Mouse (Mus musculus) CH12.LX (cell line): ENCODE measurements around the gene Ift140. TPM values are rescaled to one million over a fixed set of nuclear protein-coding genes. Genes with fewer than 3 reads are reported as not detected.

Experiments used
- DNase-seq: peaks from one replicate; pipeline ENCODE4 v3.0.0-alpha.2; 2013; ENCODE audit errors: extremely low read depth
- H3K27ac ChIP-seq: 2 replicates; pipeline ENCODE4 v1.5.1; 2012; ENCODE audit warnings: low read depth, mild to moderate bottlenecking, control low read depth, moderate library complexity; ENCODE audit not compliant: insufficient read depth
- H3K27me3 ChIP-seq: replicated peaks from 2 replicates; pipeline ENCODE3; 2012; ENCODE audit warnings: inconsistent platforms
- H3K36me3 ChIP-seq, 2 experiments: replicated peaks in 1 of 2; 2 replicates each; pipeline versions ENCODE3 to v1.6.1; 2012; ENCODE audit warnings: inconsistent platforms in 1 of 2, low read length in 1 of 2, mild to moderate bottlenecking in 1 of 2, mixed read lengths in 1 of 2, moderate library complexity in 1 of 2; ENCODE audit not compliant: control insufficient read depth in 1 of 2, insufficient read depth in 1 of 2
- H3K4me1 ChIP-seq, 2 experiments: 2 replicates each; pipeline ENCODE4 v1.6.1; 2012; ENCODE audit warnings: inconsistent platforms in 1 of 2, moderate library complexity in 1 of 2; ENCODE audit not compliant: insufficient read depth in 2 of 2, control insufficient read depth in 1 of 2
- H3K4me2 ChIP-seq: 2 replicates; pipeline ENCODE4 v1.6.1; 2012; ENCODE audit warnings: low read depth, mild to moderate bottlenecking, control low read depth; ENCODE audit not compliant: poor library complexity, insufficient read depth, severe bottlenecking
- H3K4me3 ChIP-seq, 3 experiments: fragments of 150-350 bp in 1 of 3; sonication (generic) in 1 of 3; replicated peaks in 1 of 3; 2 replicates each; pipeline versions ENCODE3 to v1.5.1; 2011 to 2012; ENCODE audit warnings: low read depth in 2 of 3, low read length in 2 of 3, mild to moderate bottlenecking in 2 of 3, moderate library complexity in 2 of 3, control low read depth in 1 of 3, improper control_type of control experiment in 1 of 3, inconsistent platforms in 1 of 3, mixed read lengths in 1 of 3; ENCODE audit not compliant: poor library complexity in 1 of 3
- H3K79me2 ChIP-seq: replicated peaks from 2 replicates; pipeline ENCODE4 v1.6.1; 2012; ENCODE audit warnings: mild to moderate bottlenecking, moderate library complexity; ENCODE audit not compliant: control insufficient read depth, poor library complexity, insufficient read depth, severe bottlenecking; ENCODE audit errors: extremely low read depth
- H3K9ac ChIP-seq: 2 replicates; pipeline ENCODE4 v1.6.1; 2012; ENCODE audit warnings: low read depth, mild to moderate bottlenecking, control low read depth, moderate library complexity; ENCODE audit not compliant: insufficient read depth
- H3K9me3 ChIP-seq: replicated peaks from 2 replicates; pipeline ENCODE3; 2012; ENCODE audit warnings: low read length, inconsistent platforms, mixed read lengths
- CHD2 ChIP-seq: IDR thresholded peaks from 2 replicates; pipeline ENCODE4 v1.6.1; 2011; ENCODE audit warnings: low read length, improper control_type of control experiment
- CTCF ChIP-seq, 2 experiments: IDR thresholded peaks in 1 of 2; conservative IDR thresholded peaks in 1 of 2; 2 replicates each; pipeline ENCODE4 v1.5.1; 2011 to 2012; ENCODE audit warnings: low read depth in 2 of 2, low read length in 2 of 2, improper control_type of control experiment in 1 of 2, inconsistent platforms in 1 of 2, mild to moderate bottlenecking in 1 of 2, moderate library complexity in 1 of 2
- ELF1 ChIP-seq: IDR thresholded peaks from 2 replicates; pipeline ENCODE4 v1.6.1; 2014; ENCODE audit warnings: low read depth, mild to moderate bottlenecking, inconsistent platforms, low read length, improper control_type of control experiment
- EP300 ChIP-seq: IDR thresholded peaks from 2 replicates; pipeline ENCODE4 v1.6.1; 2011; ENCODE audit warnings: low read length, improper control_type of control experiment
- ETS1 ChIP-seq: conservative IDR thresholded peaks from 2 replicates; pipeline ENCODE4 v1.6.1; 2012; ENCODE audit warnings: low read depth, mild to moderate bottlenecking, inconsistent platforms, low read length, improper control_type of control experiment, moderate library complexity
- JUND ChIP-seq: conservative IDR thresholded peaks from 2 replicates; pipeline ENCODE4 v1.6.1; 2011; ENCODE audit warnings: low read depth, low read length, improper control_type of control experiment
- KAT2A ChIP-seq: IDR thresholded peaks from 2 replicates; pipeline ENCODE4 v1.6.1; 2012; ENCODE audit warnings: low read length, improper control_type of control experiment, inconsistent platforms; ENCODE audit not compliant: insufficient replicate concordance
- MAFK ChIP-seq: IDR thresholded peaks from 2 replicates; pipeline ENCODE4 v1.6.1; 2011; ENCODE audit warnings: low read length, improper control_type of control experiment; ENCODE audit not compliant: insufficient replicate concordance
- MAX ChIP-seq: IDR thresholded peaks from 2 replicates; pipeline ENCODE4 v1.6.1; 2011; ENCODE audit warnings: low read length, improper control_type of control experiment
- MAZ ChIP-seq: IDR thresholded peaks from 2 replicates; pipeline ENCODE4 v1.6.1; 2012; ENCODE audit warnings: low read depth, mild to moderate bottlenecking, inconsistent platforms, low read length, improper control_type of control experiment, moderate library complexity
- MXI1 ChIP-seq: IDR thresholded peaks from 2 replicates; pipeline ENCODE4 v1.6.1; 2011; ENCODE audit warnings: mild to moderate bottlenecking, low read depth, low read length, improper control_type of control experiment
- MYC ChIP-seq: IDR thresholded peaks from 2 replicates; pipeline ENCODE4 v1.6.1; 2011; ENCODE audit warnings: low read depth, mild to moderate bottlenecking, improper control_type of control experiment, low read length
- PAX5 ChIP-seq: IDR thresholded peaks from 2 replicates; pipeline ENCODE4 v1.6.1; 2012; ENCODE audit warnings: low read length, inconsistent platforms, mixed read lengths
- POLR2A ChIP-seq: IDR thresholded peaks from 2 replicates; pipeline ENCODE4 v1.6.1; 2011; ENCODE audit warnings: low read depth, mild to moderate bottlenecking, improper control_type of control experiment, low read length
- POLR2AphosphoS2 ChIP-seq: IDR thresholded peaks from 2 replicates; pipeline ENCODE4 v1.6.1; 2011; ENCODE audit warnings: low read depth, low read length, improper control_type of control experiment
- RAD21 ChIP-seq: IDR thresholded peaks from 2 replicates; pipeline ENCODE4 v1.6.1; 2011; ENCODE audit warnings: low read depth, mild to moderate bottlenecking, low read length, improper control_type of control experiment, moderate library complexity
- RCOR1 ChIP-seq: conservative IDR thresholded peaks from 2 replicates; pipeline ENCODE4 v1.6.1; 2012; ENCODE audit warnings: low read depth, mild to moderate bottlenecking, inconsistent platforms, low read length, improper control_type of control experiment
- SMC3 ChIP-seq: IDR thresholded peaks from 2 replicates; pipeline ENCODE4 v1.6.1; 2011; ENCODE audit warnings: low read depth, low read length, improper control_type of control experiment
- UBTF ChIP-seq: IDR thresholded peaks from 2 replicates; pipeline ENCODE4 v1.6.1; 2012; ENCODE audit warnings: low read depth, mild to moderate bottlenecking, inconsistent platforms, low read length, improper control_type of control experiment, moderate library complexity
- USF2 ChIP-seq: conservative IDR thresholded peaks from 2 replicates; pipeline ENCODE4 v1.6.1; 2011; ENCODE audit warnings: low read depth, low read length, improper control_type of control experiment
- ZC3H11A ChIP-seq: IDR thresholded peaks from 2 replicates; pipeline ENCODE4 v1.6.1; 2012; ENCODE audit warnings: low read depth, mild to moderate bottlenecking, inconsistent platforms, low read length, improper control_type of control experiment
- ZKSCAN1 ChIP-seq: IDR thresholded peaks from 2 replicates; pipeline ENCODE4 v1.6.1; 2012; ENCODE audit warnings: low read depth, inconsistent platforms, low read length, improper control_type of control experiment, borderline replicate concordance
- ZMIZ1 ChIP-seq: IDR thresholded peaks from 2 replicates; pipeline ENCODE4 v1.6.1; 2012; ENCODE audit warnings: low read depth, mild to moderate bottlenecking, inconsistent platforms, low read length, improper control_type of control experiment
- ZNF384 ChIP-seq: IDR thresholded peaks from 2 replicates; pipeline ENCODE4 v1.6.1; 2012; ENCODE audit warnings: low read depth, low read length, improper control_type of control experiment, inconsistent platforms
- dilution Hi-C: fragments of 300-500 bp; cut with MboI; formaldehyde crosslinking; loops from 2 replicates; pipeline ENCODE4 v1.14.3; 2020; ENCODE audit warnings: low sequenced_read_pairs; ENCODE audit not compliant: extremely low pct_unique_long_range_greater_than_20kb, extremely low pct_ligation_motif_present
- in situ Hi-C: fragments of 300-500 bp; cut with MboI; formaldehyde crosslinking; loops from 3 replicates; pipeline ENCODE4 v1.14.3; 2019; ENCODE audit warnings: low sequenced_read_pairs, low pct_ligation_motif_present, low pct_unique_long_range_greater_than_20kb, mixed read lengths
- polyA plus RNA-seq: library from polyadenylated mRNA; unstranded; fragments of >175 nt; gene quantifications from 2 replicates; pipeline ENCODE4 v1.2.1, GENCODE M21; 2012; ENCODE audit warnings: low read depth; ENCODE audit not compliant: insufficient read length
- total RNA-seq, 2 experiments: library from RNA; depleted of rRNA; stranded (reverse); fragments of 300-350 nt in 1 of 2; fragments of >200 nt in 1 of 2; gene quantifications; 2 replicates each; pipeline ENCODE4 v1.2.3; 2012 to 2014

The Ift140 gene
- total and polyA plus RNA-seq, 3 experiments = 24.4 to 34.8 (median 26.4) TPM

- H3K4me1 ChIP-seq = 0 out of 4 replicates have a peak, but pooled peaks cover 0 to 4% of the 10 kb centered on the region in 2 experiments
- in situ Hi-C loops = no loop called here
- TF ChIP-seq JUND = no peak
- TF ChIP-seq POLR2A = no peak
- TF ChIP-seq ETS1 = no peak
- no peak for TF ChIP-seq EP300
- no peak for TF ChIP-seq POLR2AphosphoS2
- TF ChIP-seq CTCF (conservative IDR thresholded peaks at IDR 0.05 in 1 of 2, IDR thresholded peaks at IDR 0.05 in 1 of 2; ENCODE audit: low read depth in 2 of 2, low read length in 2 of 2) = no peak
- TF ChIP-seq MYC = no peak
- TF ChIP-seq KAT2A = no peak
- no peak for TF ChIP-seq PAX5
- TF ChIP-seq UBTF = no peak
- TF ChIP-seq MXI1 = no peak
- no peak for TF ChIP-seq USF2
- no peak for TF ChIP-seq MAZ
- TF ChIP-seq ZKSCAN1 = no peak
- TF ChIP-seq ELF1 = no peak
- no peak for TF ChIP-seq MAX
- TF ChIP-seq, all 38 proteins: peak for 0
- dilution Hi-C loops = no loop called here
- H3K9ac ChIP-seq = no peak overlapping the region
- H3K4me3 ChIP-seq = no peak overlapping the region
- H3K9me3 ChIP-seq = no peaks in the 10 kb centered on the region
- no peak overlapping the region for H3K27ac ChIP-seq
- H3K27me3 ChIP-seq = no peaks in the 10 kb centered on the region
- no peak for DNase-seq
- H3K36me3 ChIP-seq = peaks cover 12 to 86% of the 10 kb centered on the region in 2 experiments
- H3K4me2 ChIP-seq = no peak overlapping the region
- H3K79me2 ChIP-seq = no peaks in the 10 kb centered on the region
These were observed 62.0 kb downstream of the Ift140 start for GRCm38 (mm10) chr17:25077771-25078372.

GRCm38 (mm10) chr17:25080210-25080609 lies 64.3 kb downstream of the Ift140 start:
- no peaks in the 10 kb centered on the region for H3K9me3 ChIP-seq
- DNase-seq = no peak
- peaks cover 12 to 90% of the 10 kb centered on the region in 2 experiments for H3K36me3 ChIP-seq
- H3K9ac ChIP-seq = no peak overlapping the region
- 0 out of 4 replicates have a peak, but pooled peaks cover 0 to 4% of the 10 kb centered on the region in 2 experiments for H3K4me1 ChIP-seq
- H3K4me2 ChIP-seq = no peak overlapping the region
- dilution Hi-C loops = no loop called here
- TF ChIP-seq JUND (no peak), MAFK (no peak), UBTF (no peak), ZC3H11A (no peak), RAD21 (no peak), KAT2A (no peak), CHD2 (no peak), ZMIZ1 (no peak), USF2 (no peak), RCOR1 (no peak), CTCF (conservative IDR thresholded peaks at IDR 0.05 in 1 of 2, IDR thresholded peaks at IDR 0.05 in 1 of 2; ENCODE audit: low read depth in 2 of 2, low read length in 2 of 2) (no peak), SMC3 (no peak), ZNF384 (no peak)
- H3K4me3 ChIP-seq = no peak overlapping the region
- no peak overlapping the region for H3K27ac ChIP-seq
- H3K79me2 ChIP-seq = no peaks in the 10 kb centered on the region
- H3K27me3 ChIP-seq = no peaks in the 10 kb centered on the region
- in situ Hi-C loops = no loop called here
